Mouse (Mus musculus): Measurements from ENCODE around the gene Shc3. TPM values are rescaled to one million over a fixed set of nuclear protein-coding genes. Genes with fewer than 3 reads are reported as not detected.

Gene Shc3
- total and polyA plus RNA-seq, 3 experiments = 0.15 to 0.40 TPM; not detected in 1

DNA sequence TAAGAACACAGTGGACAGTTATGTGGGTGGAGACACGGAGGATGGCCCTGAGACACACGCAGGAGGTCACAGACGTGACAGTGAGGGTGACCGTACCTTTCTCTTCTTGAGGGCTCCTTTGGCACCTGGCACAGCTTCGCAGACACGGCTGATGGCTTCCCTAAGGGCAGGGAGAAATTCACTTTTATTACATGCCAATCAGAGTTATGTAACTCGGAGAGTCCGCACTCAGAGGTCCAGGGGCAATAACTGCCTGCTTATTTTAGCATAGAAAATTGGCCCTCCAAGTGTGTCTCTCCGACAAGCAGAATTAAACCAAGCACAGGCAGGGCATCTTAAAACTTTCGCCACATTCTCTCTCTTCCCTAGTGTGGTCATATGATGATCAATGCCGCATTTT is 86.4 kb downstream of the Shc3 start:
- no peaks in the 10 kb centered on the region for H3K36me3 ChIP-seq (replicated peaks in 1 of 2; ENCODE audit: control insufficient read depth in 1 of 2, insufficient read depth in 1 of 2, low read length in 1 of 2)
- no peak overlapping the region for H3K27ac ChIP-seq (ENCODE audit: insufficient read depth, low read depth)
- no peak for DNase-seq (ENCODE audit: extremely low read depth)
- in situ Hi-C loops (cut with MboI; ENCODE audit: low pct_ligation_motif_present, low pct_unique_long_range_greater_than_20kb, low sequenced_read_pairs) = no loop called here
- no peaks in the 10 kb centered on the region for H3K9me3 ChIP-seq (replicated peaks; ENCODE audit: low read length)
- H3K79me2 ChIP-seq (replicated peaks; ENCODE audit: control insufficient read depth, extremely low read depth, insufficient read depth, poor library complexity, severe bottlenecking) = no peaks in the 10 kb centered on the region
- no peak overlapping the region for H3K9ac ChIP-seq (ENCODE audit: insufficient read depth, low read depth)
- dilution Hi-C loops (cut with MboI; ENCODE audit: extremely low pct_ligation_motif_present, extremely low pct_unique_long_range_greater_than_20kb, low sequenced_read_pairs) = no loop called here
- TF ChIP-seq MAX (IDR thresholded peaks at IDR 0.05; ENCODE audit: low read length) (no peak), ZMIZ1 (IDR thresholded peaks at IDR 0.05; ENCODE audit: low read depth, low read length) (no peak), BHLHE40 (IDR thresholded peaks at IDR 0.05; ENCODE audit: low read depth, low read length) (no peak), ZKSCAN1 (IDR thresholded peaks at IDR 0.05; ENCODE audit: borderline replicate concordance, low read depth, low read length) (no peak), NRF1 (IDR thresholded peaks at IDR 0.05; ENCODE audit: low read depth, low read length) (no peak), USF2 (conservative IDR thresholded peaks at IDR 0.05; ENCODE audit: low read depth, low read length) (no peak), POLR2AphosphoS2 (IDR thresholded peaks at IDR 0.05; ENCODE audit: low read depth, low read length) (no peak), MAFK (IDR thresholded peaks at IDR 0.05; ENCODE audit: insufficient replicate concordance, low read length) (no peak), USF1 (IDR thresholded peaks at IDR 0.05; ENCODE audit: low read depth, low read length) (no peak), KAT2A (IDR thresholded peaks at IDR 0.05; ENCODE audit: insufficient replicate concordance, low read length) (no peak), MEF2A (IDR thresholded peaks at IDR 0.05; ENCODE audit: borderline replicate concordance, low read depth, low read length) (no peak), ZNF384 (IDR thresholded peaks at IDR 0.05; ENCODE audit: low read depth, low read length) (no peak), UBTF (IDR thresholded peaks at IDR 0.05; ENCODE audit: low read depth, low read length) (no peak), TBP (conservative IDR thresholded peaks at IDR 0.05; ENCODE audit: low read depth, low read length) (no peak), POLR2A (IDR thresholded peaks at IDR 0.05; ENCODE audit: low read depth, low read length) (no peak)
- no peaks in the 10 kb centered on the region for H3K27me3 ChIP-seq (replicated peaks)
- H3K4me2 ChIP-seq (ENCODE audit: insufficient read depth, low read depth, poor library complexity, severe bottlenecking) = no peak overlapping the region
- no peaks in the 10 kb centered on the region for H3K4me1 ChIP-seq (ENCODE audit: control insufficient read depth in 1 of 2, insufficient read depth in 2 of 2)
- H3K4me3 ChIP-seq (replicated peaks in 1 of 3; ENCODE audit: low read depth in 2 of 3, low read length in 2 of 3, poor library complexity in 1 of 3) = no peak overlapping the region

DNA sequence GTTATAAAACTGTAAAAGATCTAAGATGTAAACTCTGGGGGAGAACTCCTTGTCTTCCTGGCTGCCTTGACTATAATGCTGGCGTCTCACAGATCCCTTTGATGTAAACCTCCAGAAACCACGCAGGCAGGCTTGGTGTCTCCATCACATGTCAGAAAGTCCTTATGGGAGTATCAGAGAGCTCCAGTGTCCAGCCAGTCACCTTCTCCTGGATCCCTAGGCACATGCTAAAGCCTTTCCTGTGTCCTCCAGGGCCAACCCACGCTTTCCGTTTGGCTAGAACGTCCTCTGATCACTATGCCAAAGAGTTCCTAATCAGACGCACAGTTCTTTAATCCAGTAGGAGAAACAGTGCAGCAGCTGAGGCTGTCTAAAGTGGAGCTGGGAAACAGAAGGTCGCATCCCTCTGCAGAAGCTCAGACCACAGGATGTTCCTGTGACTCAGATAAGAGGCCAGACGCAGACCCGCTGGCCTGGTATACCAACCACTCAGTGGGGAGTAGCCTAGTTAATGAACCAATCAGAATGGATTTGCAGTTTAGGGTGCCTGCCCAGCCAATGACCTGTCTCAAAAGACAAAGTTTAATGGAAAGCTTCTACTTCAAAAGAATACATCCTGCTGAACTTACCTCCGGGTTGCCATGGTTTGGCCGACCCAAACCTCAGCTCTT is 88.7 kb downstream of the Shc3 start:
- in situ Hi-C loops (cut with MboI; ENCODE audit: low pct_ligation_motif_present, low pct_unique_long_range_greater_than_20kb, low sequenced_read_pairs) = no loop called here
- Histone ChIP-seq H3K9ac (ENCODE audit: insufficient read depth, low read depth) (no peak overlapping the region), H3K4me1 (ENCODE audit: control insufficient read depth in 1 of 2, insufficient read depth in 2 of 2) (no peaks in the 10 kb centered on the region), H3K4me3 (replicated peaks in 1 of 3; ENCODE audit: low read depth in 2 of 3, low read length in 2 of 3, poor library complexity in 1 of 3) (no peak overlapping the region), H3K36me3 (replicated peaks in 1 of 2; ENCODE audit: control insufficient read depth in 1 of 2, insufficient read depth in 1 of 2, low read length in 1 of 2) (no peaks in the 10 kb centered on the region), H3K79me2 (replicated peaks; ENCODE audit: control insufficient read depth, extremely low read depth, insufficient read depth, poor library complexity, severe bottlenecking) (no peaks in the 10 kb centered on the region), H3K27ac (ENCODE audit: insufficient read depth, low read depth) (no peak overlapping the region), H3K9me3 (replicated peaks; ENCODE audit: low read length) (no peaks in the 10 kb centered on the region), H3K4me2 (ENCODE audit: insufficient read depth, low read depth, poor library complexity, severe bottlenecking) (no peak overlapping the region), H3K27me3 (replicated peaks) (no peaks in the 10 kb centered on the region)
- no peak for DNase-seq (ENCODE audit: extremely low read depth)
- dilution Hi-C loops (cut with MboI; ENCODE audit: extremely low pct_ligation_motif_present, extremely low pct_unique_long_range_greater_than_20kb, low sequenced_read_pairs) = no loop called here
- no peak for TF ChIP-seq NELFE (IDR thresholded peaks at IDR 0.05; ENCODE audit: low read depth, low read length)

Data from CH12.LX (cell line).